Mouse (Mus musculus) heart, adult 2 months (tissue): ENCODE measurements at regions not wholly inside any gene's neighbourhood (a gene's known extent, or its start where the extent isn't known, plus 50 kb on each side); places are given as distances from the start of the nearest gene placed in this dataset.

ENCODE experiments used
- CTCF ChIP-seq: fragments of 200-600 bp; IDR thresholded peaks from 2 replicates; pipeline ENCODE4 v1.8.1; 2022; ENCODE audit warnings: antibody characterized with exemption, mild to moderate bottlenecking, moderate library complexity
- EP300 ChIP-seq: fragments of 200-500 bp; IDR thresholded peaks from 2 replicates; pipeline ENCODE4 v1.6.1; 2011; ENCODE audit warnings: low read depth, low read length, control low read depth; ENCODE audit not compliant: insufficient read depth
- POLR2A ChIP-seq: fragments of 200-500 bp; IDR thresholded peaks from 2 replicates; pipeline ENCODE4 v1.6.1; 2011; ENCODE audit warnings: mild to moderate bottlenecking, low read depth, low read length, control low read depth; ENCODE audit not compliant: insufficient read depth

DNA sequence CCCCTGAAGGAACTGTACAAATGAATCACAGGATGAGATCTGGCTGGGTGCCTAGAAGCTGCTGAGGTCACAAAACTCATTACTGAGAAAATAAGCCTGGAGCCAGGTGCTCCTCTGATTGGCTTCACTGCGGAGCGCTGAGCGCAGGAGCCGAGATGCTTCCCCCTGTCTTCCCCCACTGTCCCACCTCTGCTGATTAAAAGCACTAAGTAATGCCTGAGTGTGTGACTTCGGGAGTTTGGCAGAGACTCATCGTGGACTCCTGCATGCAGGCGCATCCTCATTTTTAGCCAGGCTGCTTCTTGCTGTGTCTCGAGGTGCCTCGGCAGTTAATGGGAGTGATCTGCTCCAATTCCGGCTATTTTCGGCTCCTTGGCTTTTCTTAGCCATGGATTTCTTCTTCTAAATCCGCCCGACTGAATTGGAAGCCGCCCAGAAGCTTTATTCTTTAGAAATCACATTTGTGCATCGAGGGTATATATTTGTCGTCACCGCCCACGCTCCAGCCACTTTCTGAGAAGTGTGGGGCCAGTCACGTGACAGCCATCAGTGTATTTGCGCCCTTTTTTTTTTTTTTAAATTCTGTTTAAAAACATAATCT lies 55.3 kb upstream of the Stmnd1 start:
- no peak for TF ChIP-seq POLR2A
- no peak for TF ChIP-seq EP300
- TF ChIP-seq CTCF = no peak
